Mouse (Mus musculus): Measurements from ENCODE around the gene Aldob.

The Aldob gene

GRCm38 (mm10) chr4:49549383-49549782 lies at the start of gene Aldob:
TSS of gene Aldob (minus strand) at chr4:49549546.
- no peak for DNase-seq

GRCm38 (mm10) chr4:49597183-49598100 lies 48.1 kb upstream of the Aldob start, which contains the start of gene Tmem246:
TSS of gene Tmem246 (minus strand) at chr4:49597876.
- DNase-seq = peak in 1 of 2 experiments; percentile 2

GRCm38 (mm10) chr4:49596846-49597182 lies 47.5 kb upstream of the Aldob start:
- no peak for DNase-seq

- DNase-seq = no peak
These were observed 40.8 kb upstream of the Aldob start for GRCm38 (mm10) chr4:49590152-49590551.

- no peak for DNase-seq
These were observed 37.5 kb upstream of the Aldob start for GRCm38 (mm10) chr4:49586811-49587210.

- no peak for DNase-seq
These were observed 36.3 kb upstream of the Aldob start for GRCm38 (mm10) chr4:49585524-49586101.

- no peak for DNase-seq
These were observed 34.9 kb upstream of the Aldob start for GRCm38 (mm10) chr4:49583965-49584831.

- no peak for DNase-seq
These were observed 31.9 kb upstream of the Aldob start for GRCm38 (mm10) chr4:49581256-49581655.

- DNase-seq = no peak
These were observed 22.8 kb upstream of the Aldob start for GRCm38 (mm10) chr4:49572194-49572593.

- DNase-seq = peak in 1 of 2 experiments; percentile 15
These were observed 18.3 kb upstream of the Aldob start for GRCm38 (mm10) chr4:49567613-49568012.

GRCm38 (mm10) chr4:49559915-49560772 lies 10.8 kb upstream of the Aldob start:
- DNase-seq = peak in 1 of 2 experiments; percentile 3

- no peak for DNase-seq
These were observed 8.8 kb upstream of the Aldob start for GRCm38 (mm10) chr4:49558181-49558580.

- DNase-seq = no peak
These were observed 8.0 kb upstream of the Aldob start for GRCm38 (mm10) chr4:49557375-49557774.

- no peak for DNase-seq
These were observed 4.0 kb upstream of the Aldob start for GRCm38 (mm10) chr4:49553380-49553779.

- no peak for DNase-seq
These were observed 1.7 kb downstream of the Aldob start for GRCm38 (mm10) chr4:49547544-49548219.

GRCm38 (mm10) chr4:49546873-49547543 lies 2.3 kb downstream of the Aldob start:
- DNase-seq = no peak

GRCm38 (mm10) chr4:49546026-49546425 lies 3.3 kb downstream of the Aldob start:
- no peak for DNase-seq

GRCm38 (mm10) chr4:49540966-49541365 lies 8.4 kb downstream of the Aldob start:
- no peak for DNase-seq

- DNase-seq = no peak
These were observed 9.7 kb downstream of the Aldob start for GRCm38 (mm10) chr4:49539665-49540064.

- no peak for DNase-seq
These were observed 12.7 kb downstream of the Aldob start for GRCm38 (mm10) chr4:49536671-49537070.
